Mouse (Mus musculus): ENCODE data around the gene Eya4.

The Eya4 gene

DNA sequence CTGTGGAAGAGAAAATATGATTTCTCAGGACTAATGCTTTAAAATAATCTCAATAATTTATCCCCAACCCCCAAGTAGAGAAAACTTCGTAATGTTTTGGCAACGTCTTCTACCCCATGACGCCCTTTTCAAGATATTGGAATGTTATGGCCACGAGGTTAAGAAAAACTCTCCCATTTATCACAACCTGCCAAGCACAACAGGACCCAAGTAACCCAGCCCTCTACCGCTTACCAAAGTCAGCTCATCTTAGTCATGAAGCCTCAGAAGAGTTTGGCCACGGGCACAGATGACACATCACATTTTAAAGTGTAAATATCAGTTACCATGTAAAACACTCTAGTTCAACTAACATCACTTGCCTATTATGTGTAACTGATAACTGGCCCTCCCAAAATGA is 117.2 kb downstream of the Eya4 start:
- no peak for DNase-seq (ENCODE audit: low read depth, low spot score)

DNA sequence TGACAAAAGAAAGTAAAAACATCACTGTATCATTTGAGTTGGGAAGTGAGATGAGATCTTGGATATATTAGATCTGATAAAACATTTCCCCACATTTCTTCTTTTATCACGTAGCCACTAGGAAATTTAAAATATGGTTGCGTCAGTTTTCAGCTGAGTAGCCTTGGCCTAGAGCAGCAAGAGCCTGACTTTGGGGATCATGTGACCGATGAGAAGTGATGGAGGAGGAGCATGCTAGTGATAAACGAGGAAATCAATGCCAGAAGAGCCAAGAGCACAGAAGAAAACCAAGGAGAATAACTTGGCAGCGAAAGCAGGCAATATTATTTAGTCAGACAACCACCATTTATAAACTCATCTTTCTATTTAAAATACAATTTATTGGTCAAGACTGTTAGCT is 119.7 kb downstream of the Eya4 start:
- no peak for DNase-seq (ENCODE audit: low read depth, low spot score)

DNA sequence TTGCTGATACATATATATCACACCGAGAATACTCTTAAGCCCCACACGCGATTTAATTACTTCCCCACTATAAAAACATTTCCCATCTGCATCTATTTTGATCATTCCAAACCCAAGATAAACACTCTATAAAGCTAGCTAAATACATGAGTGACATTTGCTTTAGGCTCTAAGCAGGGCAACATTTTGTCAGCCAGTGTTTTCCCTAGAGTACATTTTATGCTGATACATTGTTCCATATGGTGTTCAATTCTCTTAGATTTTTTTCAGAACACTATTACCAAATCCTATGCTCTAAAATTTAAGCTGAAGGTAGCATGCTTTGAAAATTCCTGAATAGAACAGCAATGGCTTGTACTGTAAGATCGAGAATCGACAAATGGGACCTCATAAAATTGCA is 127.2 kb downstream of the Eya4 start:
- no peak for DNase-seq (ENCODE audit: low read depth, low spot score)

DNA sequence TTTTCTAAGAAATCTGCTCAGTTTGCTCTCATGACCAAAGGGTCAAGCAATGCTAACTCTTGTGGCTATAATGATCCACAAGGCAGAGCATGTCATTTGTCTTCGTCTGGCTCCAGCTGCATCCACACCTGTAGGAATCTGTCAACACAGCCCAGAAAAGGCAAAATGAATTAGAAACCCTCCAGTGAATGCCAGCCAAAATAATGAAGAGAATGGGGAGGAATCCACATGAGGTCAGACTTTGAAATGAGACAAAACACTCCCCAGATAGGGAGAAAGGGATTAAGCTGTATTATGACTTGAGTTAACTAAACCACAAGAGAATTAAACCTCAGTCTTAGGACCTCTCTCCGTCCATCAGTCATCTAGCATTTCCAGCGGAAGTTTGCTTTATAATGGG is 130.2 kb downstream of the Eya4 start:
- DNase-seq (ENCODE audit: low read depth, low spot score), result no peak

DNA sequence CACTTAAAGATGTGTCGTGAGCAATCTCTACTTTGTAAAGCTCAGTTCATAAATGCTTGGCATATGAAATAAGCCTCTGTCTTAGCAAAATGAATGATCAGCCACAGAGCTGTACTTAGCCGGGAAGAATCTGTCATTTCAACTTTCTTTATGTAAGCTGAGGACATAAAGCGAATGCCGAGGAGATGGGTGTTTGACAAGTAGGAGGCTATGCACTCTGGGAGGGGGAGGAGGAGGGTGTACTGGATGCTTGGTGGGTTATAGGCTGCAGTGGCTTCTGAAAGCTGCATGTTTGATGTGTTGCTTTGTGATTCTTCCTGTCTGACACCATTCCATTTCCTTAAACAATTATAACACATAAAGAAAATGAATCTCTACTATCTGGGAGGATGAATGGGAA is 133.8 kb downstream of the Eya4 start:
- DNase-seq (ENCODE audit: low read depth, low spot score), result no peak

DNA sequence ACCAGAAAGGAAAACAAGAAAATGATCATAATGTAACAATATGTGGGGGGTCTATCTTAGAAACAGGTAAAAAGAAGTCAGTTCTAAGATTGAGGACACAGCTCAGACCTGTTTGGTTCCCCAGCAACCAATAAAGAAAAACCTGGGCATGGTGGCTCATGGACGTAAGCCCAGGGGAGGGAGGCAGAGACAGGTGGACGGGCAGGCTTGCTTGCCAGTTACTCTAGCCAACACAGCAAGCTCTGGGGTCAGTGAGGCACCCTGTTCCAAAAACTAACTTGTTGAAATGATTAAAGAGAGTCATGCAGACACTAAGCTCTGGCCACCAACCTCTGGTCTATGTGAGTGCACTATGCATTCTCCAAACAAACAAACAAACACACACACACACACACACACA is 139.2 kb downstream of the Eya4 start:
- DNase-seq (ENCODE audit: low read depth, low spot score), result no peak

DNA sequence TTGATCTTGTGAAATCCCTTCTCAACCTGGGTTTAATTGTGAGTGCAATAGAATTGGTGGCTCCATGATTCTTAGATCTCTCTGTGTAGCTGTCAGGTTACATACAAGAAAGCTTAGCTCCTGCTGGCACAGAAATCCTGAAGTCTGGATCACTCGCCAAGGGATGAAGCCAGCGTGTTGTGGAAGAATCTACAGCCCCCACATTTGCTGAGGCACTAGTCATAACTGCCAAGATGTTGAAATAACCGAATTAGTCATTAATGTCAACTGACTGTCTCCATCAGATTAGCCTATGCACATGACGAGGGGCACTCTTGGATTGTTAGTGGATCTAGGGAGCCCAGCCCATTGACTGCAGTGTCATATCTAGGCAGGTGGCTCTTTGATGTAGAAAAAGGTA is 146.7 kb downstream of the Eya4 start:
- no peak for DNase-seq (ENCODE audit: low read depth, low spot score)

DNA sequence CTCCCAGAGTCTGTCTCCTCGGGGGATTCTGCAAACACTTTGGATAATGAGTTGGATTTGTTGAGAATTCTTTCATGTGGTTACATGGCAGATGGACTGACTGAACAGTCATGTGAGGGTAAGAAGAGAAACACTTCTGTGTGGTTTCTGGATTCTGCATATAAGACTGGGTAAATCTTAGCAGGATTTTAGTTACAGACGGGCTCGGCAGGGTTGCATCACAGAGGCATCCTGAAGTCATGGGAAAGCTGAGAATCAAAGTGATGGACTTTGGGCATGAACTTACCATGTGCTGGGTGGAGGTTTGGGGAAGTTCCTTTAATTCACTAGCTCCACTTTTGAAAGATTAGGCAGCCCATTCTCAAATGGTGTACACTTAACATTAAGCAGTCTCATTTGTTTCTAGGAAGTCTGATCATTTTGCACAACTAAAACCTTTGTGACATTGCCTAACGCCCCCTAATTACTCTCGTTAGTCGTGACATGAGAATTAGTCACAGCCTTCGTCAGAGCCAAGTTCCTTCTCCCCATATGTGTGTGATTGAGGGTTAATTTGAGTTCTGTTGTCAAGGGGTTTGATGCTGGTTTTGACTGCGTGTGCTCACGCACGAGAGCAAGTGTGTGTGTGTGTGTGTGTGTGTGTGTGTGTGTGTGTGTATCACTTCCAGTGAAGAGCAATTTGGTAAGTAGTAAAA is 147.3 kb downstream of the Eya4 start:
- DNase-seq (ENCODE audit: low read depth, low spot score), result no peak

DNA sequence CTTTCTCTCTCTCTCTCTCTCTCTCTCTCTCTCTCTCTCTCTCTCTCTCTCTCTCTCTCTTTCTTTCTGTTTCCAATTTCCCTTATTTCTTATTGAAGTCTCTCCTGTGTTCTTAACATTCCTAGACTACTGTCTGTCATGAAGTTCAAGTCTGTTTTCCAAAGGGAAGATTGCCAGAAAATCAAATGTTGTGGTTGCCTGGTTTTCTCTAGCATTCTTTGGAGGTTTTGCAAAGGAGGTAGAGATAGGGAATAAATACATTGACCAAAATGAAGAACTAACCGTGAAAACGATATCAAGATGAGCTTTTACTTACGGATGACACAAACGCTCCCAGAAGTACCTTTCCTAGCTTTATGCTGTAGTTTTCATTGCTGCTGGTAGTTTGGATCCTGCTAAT is 148.0 kb downstream of the Eya4 start:
- DNase-seq (ENCODE audit: low read depth, low spot score), result no peak

DNA sequence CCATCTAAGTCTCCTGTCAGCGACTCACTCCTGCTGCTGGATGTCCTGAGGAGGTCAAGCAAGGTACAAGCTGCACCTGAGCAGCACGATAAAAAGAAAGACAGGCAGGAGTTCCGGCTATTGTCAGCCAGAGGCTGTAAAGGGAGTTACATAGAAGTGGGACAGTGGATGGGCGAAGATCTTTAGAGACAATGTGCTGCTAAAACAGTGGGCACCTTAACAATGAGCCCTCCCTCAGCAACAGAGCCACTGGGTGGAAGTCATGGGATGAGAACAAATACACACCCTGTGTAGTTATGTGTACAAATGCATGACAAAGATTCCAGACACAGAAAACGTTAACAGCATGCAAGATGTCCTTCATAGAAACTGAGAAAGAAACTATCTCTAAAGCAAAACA is 152.3 kb downstream of the Eya4 start:
- no peak for DNase-seq (ENCODE audit: low read depth, low spot score)

DNA sequence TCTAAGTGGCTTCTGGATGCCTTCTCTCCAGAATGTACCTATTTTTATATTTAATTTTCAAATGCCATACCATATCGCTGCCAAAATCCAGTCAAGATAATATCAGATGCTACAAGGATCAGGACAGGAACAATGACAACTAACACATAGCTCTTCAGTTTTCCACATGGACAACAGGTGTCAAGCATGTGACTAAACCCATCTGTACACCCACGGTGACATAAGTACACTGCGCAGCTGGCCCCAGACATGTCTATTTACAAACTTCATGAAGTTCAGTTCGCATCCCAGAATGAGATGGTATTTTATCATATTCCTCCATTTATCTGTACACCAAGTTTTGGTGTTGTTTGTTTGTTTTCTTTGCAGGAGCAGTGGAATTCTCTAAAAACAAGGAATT is 154.2 kb downstream of the Eya4 start:
- DNase-seq (ENCODE audit: low read depth, low spot score), result no peak

DNA sequence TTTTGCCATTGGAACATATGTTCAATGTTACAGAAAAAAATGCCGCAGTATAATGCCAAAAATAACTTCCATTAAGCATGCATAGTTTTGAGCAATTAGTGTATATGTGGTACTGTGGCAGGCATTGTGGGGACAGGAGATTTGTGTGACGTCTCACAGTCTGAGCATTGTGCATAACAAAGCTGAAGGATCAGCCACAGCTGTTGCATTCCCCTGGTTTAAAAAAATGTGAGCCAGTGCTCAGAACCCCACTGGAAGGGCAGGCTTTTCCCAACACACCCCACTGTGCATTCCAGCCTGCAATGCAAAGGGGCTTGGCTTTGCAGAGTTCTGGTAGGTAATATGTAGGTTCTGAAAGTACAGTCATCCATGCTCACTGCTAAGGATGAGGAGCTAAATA is 155.2 kb downstream of the Eya4 start:
- DNase-seq (ENCODE audit: low read depth, low spot score), result no peak

DNA sequence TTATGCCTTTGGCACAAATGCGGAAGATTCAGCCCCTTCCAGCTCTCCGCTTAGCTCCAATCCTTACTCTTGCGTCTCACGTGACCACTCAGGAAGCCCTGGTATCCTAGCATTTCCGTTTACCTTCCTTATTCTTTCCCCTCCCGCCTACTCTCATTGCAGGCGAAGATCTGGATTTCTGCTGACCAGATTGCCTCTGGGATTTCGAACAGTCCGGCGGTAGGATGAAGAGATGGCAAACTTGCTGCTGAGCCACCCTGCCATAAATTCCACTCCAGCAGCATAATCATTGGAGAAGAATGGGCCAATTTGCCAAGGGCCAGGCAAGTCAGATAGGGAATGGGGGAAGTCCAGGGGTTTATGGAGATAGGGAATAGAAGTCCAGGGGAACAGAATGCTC is 160.8 kb downstream of the Eya4 start:
- DNase-seq (ENCODE audit: low read depth, low spot score), result no peak

DNA sequence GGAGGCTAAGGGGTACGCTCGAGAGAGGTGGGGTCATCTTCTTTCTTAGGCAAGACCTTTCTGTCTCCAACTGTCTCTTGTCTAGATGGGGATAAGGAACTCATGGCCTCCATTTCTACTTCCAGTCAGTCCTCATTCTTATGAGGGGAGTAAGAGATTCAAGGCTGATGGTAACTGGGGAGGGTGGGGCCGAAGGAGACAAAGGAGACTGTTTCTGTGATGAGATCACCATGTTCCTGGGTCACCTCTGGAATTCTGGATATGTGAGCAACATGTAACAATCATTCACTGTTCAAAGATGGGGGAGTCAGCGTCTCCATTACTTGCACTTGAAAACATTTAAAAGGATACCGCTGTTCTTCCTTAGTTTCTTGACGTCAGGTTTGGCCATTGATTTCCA is 165.2 kb downstream of the Eya4 start:
- DNase-seq (ENCODE audit: low read depth, low spot score), result no peak

DNA sequence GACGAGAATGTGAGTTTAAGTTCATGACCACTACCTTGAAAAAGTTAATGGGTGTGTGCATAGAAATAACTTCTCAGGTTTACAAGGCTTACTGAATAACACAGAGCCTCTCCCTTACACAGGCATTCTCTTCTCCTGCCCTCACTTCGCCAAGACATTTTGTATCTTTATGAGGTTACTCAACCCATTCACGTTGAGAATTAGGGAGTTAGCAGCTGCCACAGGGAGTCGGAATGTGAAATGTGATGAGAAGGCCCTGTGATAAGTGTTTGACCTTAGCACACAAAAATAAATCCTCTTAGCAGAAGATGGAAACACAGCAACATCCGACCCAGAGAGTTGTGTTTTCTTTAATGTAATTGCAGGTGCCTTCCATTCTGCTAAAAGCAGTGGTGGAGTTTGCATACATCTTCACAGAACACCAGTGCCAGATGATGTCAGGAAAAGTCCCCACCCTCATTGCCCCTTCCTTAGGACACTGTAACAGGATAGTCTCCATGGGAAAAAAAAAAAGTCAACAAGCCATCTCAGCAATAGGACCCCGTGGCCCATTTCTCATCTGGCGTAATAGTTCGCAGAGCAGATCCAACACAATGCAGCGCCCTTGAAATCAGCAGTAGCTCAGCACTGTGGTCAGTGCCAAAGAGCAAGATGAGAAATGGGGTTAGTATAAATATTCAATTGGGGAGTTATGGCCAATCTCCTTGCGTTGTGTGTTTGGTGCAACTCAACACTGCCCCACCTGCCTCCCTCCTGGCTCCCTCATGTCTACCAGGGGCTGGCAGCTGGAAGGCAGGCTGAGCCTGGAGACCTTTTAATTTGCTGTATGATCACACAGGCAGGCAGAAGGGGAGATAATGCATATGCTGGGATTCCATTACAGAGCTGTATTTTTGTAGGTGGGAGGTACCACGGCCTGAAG is 168.8 kb downstream of the Eya4 start:
- no peak for DNase-seq (ENCODE audit: low read depth, low spot score)

DNA sequence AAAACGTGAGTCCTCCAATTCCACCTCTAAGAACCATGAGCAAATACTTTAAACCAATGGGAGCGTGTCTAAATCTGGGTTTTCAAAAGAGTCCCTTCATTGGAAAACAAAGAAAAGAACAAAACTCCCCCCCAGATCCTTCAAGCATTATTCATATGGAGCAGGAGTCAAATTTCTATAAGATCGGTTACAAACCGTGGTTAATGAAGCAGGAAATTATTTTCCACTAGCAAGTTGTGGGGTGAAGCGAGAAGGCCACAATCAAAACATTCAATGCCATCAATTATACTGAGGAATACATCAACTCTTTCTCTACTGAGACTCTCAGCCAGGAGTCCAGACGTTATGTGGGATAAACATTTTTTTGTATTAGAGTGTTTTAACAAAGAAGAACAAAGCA is 171.3 kb downstream of the Eya4 start:
- no peak for DNase-seq (ENCODE audit: low read depth, low spot score)

DNA sequence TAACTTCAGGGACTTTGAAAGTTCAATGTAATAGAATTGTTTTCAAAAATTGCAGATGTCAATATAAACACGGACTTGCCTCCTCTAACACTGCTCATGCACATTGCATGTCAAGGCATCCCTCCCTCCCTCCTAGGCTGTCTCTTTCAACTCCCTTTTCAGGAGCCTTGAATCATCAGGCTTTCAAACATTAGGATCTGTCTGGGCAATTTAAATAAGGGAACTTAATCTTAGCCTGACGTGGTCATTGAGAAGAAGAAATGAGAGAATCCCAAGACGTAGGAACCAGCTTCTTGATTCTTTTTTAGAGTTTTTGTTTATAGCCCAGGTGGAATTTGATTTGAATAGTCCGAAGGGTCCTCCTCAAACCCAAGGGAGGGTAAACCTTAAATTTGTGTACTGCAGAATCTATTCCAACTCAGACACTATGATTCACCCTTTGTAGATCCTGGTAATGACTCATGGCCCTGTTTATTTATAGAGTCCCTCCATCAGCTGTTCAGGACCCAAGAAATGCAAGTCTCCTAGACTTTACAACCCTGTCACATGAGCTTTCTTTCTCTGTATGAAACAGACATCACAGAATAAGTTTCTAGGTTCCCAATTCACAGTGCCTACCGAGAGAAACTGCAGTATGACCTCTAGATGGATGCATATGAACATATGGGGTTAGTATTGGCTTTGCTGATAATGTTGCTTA is 173.1 kb downstream of the Eya4 start:
- no peak for DNase-seq (ENCODE audit: low read depth, low spot score)

DNA sequence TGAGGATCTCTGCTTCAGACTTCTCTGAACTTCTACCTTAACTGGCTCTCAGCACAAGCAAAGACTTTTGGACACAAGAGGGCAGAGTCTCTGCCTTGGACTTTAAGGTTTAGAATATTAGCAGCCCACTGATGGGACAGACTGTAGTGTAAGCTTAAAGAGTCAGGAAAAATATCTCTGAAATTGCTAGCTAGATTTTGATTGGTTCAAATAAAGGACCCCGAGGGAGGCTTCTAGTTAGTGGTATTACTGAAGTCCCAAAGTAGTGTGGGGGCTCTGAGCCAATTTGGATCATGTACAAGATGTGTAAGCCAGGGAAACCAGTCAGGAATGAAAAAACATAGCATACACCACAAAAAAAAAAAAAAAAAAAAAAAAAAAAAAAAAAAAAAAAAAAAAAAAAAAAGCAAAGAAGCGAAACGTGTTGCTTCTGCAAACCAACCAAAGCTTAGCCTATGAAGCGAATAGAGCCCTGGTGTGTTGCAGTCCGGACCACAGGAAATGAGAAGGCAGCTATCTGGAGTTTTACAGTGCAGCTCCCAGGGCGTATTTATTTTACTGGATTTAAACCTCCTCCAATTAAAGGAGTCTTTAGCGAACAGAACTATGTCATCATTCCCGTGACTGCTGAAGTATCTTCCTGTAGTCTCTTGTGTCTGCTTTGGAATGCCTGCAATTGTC is 173.8 kb downstream of the Eya4 start:
- no peak for DNase-seq (ENCODE audit: low read depth, low spot score)

DNA sequence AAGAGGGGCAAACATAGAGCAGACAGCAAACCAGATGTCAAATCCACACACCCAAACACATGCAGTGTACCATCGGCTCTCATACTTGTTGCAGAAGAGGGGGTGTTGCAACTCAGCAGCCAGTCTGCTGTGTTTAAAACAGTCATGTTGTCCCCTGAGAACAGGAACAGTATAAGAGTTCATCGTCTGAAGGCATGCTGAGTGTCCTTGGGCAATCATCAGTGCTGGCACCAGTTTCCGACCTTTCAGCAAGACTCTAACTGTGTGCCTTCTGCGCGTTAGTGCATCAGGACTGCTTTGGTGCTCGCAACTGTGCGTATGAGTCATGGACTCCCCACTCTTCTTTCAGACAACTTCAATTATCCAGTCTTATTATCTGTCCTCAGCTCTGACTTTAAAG is 179.0 kb downstream of the Eya4 start:
- no peak for DNase-seq (ENCODE audit: low read depth, low spot score)

DNA sequence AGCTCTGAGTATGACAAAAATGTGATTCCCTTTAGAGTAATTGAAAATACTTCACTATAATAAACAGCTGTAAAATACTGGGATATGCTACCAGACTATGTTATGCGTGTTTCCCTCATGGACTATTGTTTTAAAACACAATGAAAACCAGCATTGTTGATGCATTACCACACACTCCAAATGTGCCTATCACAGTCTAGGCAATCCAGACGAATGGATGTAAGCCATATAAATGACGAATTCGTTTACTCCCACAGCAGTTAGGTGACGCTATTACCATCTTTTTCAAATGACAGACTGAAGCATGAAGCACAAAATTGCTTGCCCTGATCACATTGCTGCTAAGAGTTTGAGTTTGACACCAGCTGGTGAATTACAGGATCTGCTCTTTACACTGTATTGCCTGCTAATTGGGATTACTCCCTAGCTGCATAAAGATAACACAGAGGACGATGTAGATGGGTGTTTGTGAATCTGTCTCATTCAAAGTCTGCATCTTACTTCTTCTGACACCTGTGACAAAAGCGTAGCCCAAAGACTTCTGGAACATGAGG is 185.4 kb downstream of the Eya4 start:
- DNase-seq (ENCODE audit: low read depth, low spot score), result no peak

DNA sequence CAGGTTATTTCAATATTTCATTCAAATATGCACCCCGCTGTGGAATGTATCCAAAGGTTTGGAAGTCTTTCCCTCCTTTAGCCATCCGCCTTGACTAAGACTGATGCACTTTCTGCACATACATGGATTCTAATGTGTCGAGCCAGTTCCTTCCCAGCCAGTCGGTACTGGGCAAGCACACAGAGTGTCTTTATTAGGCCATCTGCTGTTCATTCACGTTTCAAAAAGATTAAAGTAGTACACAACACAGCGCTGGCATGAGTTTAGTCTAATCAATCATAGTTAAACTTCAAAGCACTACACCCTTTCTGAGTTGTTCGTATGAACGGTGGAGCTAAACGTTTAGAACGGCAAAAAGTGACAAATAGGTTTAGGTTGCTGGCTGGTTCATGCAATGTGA is 190.7 kb downstream of the Eya4 start:
- no peak for DNase-seq (ENCODE audit: low read depth, low spot score)

DNA sequence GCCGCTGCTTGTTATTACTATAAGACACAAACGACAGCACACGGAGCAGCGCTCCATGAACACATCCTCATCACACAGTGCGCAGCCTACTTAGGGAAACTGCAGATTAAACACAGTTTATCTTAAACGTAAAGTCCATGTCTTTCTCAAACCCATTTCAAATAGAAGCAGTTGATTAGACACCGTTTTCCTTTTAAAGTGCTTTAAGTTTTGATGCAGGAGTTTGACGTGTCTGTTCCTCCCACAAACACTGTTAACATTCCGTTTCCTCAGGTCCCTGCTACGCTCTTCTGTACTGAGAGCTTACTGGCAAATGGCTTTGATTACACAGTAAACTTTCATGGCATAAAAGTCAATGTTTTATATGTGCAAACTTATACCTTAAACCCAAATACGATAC is 191.4 kb downstream of the Eya4 start:
- no peak for DNase-seq (ENCODE audit: low read depth, low spot score)

Data from retina, postnatal 7 days (tissue).